Mouse (Mus musculus) spleen, postnatal 14 days (tissue): ENCODE measurements around the gene Pink1.

Source experiments
- DNase-seq, 2 experiments: peaks; one replicate each; pipeline ENCODE4 v3.0.0; 2021 to 2022; ENCODE audit warnings: low spot score in 2 of 2

Gene Pink1

DNA sequence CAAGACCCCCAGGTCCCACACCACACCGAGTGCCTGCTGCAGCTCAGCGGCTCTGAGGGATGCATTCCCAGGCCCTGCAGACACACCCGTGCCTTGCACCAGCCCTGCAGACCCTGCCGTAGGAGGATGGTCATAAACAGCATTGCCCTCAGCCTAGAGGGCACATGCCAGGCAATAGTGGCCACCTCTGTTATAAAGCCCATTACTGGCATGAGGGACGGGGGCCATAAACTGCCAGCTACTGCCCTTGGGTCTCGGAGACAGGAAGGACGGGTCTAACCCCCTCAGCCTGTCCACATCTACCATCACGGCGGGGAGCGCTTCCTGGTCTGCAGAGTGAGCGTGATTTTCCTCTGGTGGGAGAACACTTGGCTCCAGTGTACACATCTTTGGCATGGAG lies 13.1 kb downstream of the Pink1 start:
- DNase-seq: no peak

DNA sequence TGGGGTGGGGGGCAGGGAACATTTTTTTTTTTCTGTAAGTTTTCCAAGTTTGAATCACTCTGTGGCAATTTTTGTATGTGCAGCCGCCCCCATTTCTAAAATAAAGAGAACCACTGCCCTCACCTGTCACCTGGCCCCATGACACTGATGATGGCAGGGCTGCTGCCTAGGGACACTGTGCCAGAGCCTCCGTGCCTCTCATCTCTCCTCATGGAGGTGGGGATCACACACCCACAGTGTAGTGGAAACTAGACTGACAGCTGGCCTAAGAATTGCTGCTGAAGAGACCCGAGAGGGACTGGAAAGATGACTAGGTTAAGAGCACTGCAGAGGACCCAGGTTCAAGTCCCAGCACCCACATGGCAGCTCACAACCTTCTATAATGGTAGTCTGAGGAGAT lies 14.0 kb downstream of the Pink1 start:
- no peak for DNase-seq

DNA sequence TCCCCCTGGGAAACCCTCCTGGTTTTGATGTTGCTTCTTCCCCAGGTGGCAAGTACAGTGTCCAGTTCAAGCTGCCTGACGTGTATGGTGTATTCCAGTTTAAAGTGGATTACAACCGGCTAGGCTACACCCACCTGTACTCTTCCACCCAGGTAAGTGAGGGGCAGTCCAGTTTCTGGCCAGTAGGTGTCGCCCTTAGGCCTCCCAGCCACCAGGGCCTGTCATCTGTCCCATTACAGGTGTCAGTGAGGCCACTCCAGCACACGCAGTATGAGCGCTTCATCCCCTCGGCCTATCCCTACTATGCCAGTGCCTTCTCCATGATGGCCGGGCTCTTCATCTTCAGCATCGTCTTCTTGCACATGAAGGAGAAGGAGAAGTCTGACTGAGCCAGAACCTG lies 14.5 kb downstream of the Pink1 start:
- peak in 1 of 2 experiments; percentile 50 for DNase-seq

DNA sequence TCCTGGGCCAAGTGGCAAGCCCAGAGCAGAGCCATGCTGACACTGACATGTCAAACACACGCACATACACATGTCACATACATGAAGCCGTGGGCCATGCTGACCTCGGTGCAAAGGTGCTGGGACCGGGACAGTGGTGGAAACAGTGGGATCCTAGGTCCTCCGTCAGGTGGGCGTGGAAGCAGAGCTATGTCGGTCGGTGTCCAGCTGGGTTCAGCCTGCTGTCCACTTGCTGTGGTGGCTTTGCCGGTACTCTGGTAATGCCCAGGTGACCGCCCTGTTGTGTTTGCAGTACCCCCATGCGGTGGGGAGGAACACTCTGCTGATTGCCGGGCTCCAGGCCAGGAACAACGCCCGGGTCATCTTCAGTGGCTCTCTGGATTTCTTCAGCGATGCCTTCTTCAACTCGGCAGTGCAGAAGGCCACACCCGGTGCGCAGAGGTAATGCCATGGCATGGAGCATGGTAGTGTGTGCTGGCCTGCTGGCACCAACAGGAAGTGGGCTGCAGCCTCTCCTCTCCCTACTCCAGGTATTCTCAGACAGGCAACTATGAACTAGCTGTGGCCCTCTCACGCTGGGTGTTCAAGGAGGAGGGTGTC lies 15.7 kb downstream of the Pink1 start:
- DNase-seq: no peak

DNA sequence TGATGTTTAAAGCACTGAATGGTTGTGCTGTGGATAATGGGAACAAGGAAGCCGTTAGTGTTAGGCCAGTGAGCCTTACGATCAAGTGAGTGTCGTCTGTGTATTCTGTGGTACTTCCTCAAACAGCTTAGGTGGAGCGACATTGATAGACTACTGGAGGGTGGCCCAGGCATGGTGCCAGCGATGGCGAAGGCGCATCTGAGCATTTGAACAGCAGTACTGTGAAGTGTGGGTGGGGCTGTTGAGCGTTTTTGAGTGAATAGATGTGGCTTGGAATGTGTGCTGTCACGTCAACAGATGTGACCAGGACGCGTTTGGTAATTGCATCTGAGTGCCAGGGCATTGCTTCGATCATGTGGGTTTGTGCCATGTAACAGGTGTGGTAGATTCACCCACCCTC lies 18.4 kb downstream of the Pink1 start:
- no peak for DNase-seq

DNA sequence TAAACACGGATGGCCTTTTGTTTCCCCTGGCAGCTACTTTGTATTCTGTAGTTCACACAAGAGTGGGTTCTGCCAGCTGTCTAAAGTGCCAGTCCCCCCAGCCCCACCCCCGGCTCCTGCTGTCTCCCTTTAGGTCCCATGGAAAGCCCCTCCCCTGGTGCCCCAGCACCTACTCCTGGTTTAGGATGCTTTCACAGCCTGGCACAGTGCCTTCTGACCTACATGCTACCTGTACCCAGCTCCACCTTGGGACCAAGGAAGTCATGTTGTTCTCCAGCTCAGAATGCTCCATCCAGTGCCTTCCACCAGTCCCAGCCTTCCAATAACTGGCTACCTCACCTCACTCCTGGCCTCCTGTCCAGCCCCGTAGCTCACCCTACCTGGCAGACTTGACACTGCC lies 19.1 kb downstream of the Pink1 start:
- DNase-seq: no peak

DNA sequence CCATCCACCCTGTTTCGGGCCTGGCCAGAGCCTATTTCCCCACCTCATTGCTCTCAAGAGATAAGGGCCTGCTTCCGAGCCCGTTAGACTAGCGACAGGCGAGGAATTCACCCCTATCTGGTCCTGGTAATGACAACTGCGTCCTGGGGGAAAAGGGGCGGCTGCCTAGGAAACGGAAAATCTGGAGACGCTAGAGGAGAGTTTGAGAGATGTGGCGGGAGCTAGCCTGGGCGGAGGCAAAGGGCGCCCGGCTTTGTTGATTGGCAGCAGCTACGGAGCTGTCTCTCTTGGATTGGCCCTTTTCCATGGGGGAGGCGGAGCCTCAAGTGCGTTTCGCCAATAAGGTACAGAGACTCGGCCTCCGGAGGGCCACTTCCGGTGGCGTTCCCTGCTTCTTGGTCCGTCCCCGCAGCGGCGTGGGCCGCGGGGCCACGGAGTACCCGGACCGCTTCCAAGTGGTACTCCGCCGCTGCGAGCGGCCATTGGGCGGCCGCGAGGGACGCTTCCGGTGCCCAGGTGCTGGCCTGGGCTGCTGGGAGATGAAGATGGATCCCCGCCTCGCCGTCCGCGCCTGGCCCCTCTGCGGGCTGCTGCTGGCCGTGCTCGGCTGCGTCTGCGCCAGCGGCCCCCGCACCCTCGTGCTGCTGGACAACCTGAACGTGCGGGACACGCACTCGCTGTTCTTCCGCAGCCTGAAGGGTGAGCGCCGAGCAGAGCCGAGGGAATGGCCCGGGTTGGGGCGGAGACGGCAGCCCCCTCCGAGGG lies 21.6 kb downstream of the Pink1 start, which contains the start of gene Ddost:
TSS of gene Ddost (plus strand) at position 391 of the 765 bp plus-strand sequence.
- peak; percentile 90 to 96 for DNase-seq

DNA sequence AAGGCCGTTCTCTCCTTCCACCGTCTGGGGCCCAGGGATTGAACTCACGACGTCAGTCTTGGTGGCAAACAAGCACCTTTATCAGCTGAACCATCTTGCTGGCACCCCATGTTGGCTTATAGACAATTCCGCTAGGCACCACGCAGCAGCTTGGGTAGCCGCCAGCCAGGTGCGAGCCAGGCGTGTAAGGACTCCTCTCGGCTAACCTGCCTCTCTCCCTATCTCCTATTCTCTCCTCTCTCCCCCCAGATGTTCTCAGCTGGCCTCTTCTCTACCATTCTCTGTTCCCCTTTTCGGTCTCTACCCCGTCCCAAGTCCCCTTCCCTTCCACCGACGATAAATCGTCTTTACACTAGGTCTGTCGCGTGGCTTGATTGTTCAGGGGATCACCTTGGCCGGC lies 22.4 kb downstream of the Pink1 start:
- no peak for DNase-seq

DNA sequence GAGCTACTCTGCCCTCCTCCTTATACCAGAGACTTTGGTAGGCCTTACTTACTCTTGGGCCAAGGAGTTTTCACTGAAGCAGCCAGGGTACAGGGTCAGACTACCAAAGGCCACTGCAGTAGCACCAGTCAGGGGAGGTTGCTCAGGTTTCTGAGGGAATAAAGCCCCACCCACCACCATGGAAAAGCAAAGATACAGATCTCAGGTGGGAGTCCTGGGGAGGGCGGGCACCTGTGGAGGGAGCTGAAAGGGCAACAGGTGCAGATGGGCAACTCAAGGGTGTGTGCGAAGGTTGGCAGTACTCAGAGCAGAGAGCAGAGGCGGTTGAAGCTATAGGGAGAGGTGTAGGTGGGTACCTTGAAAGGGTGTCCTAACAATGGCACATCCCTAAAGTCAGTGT lies 23.1 kb downstream of the Pink1 start:
- DNase-seq: no peak

DNA sequence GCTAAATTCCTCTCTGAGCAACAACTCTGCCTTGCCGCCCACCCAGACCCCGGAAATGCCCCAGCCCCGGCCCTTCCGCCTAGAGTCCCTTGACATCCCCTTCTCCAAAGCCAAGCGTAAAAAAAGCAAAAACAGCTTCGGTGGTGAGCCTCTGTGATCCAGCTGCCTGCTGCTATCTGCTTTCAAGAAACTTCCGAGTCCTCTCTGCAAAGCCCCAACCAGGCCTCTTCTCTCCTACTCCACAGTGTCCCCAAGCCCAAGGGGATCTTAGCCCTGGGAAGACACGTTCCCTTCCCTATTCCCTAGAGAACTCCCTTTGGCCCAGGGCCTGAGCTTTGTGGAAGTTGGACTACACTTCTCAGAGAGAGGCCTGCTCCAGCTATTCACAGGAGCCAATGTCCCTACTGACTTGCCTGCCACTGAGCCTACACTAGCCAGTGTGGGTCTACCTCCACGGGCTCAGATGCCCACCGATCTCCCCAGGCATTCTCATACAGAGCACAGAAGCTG lies 24.8 kb downstream of the Pink1 start:
- DNase-seq: no peak

DNA sequence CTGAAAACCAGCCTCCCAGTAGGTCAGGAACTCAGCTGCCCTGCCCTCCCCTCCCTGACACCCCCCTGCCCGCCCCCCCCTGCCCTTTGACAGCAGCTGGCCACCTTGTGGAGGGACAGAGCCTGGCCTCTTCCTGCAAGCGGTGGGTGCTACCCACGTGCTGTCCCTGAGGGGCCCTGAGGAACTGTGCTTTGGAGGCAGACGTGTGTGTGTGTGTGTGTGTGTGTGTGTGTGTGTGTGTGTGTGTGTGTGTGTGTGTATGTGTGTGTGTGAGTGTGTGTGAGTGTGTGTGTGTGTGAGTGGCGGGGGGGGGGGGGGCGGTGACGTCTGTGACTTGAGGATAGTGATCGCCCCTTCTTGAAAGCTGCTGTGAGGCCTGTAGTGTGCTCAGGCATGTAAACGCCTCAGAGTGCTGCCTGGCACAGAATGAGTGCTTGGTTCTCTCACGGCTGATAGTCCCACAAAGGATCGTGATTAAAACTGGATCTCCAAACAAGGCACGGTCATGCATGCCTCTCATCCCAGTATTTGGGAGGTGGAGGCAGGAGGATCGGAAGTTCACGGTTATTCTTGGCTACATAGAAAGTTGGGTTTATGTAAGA lies 32.1 kb downstream of the Pink1 start:
- no peak for DNase-seq

DNA sequence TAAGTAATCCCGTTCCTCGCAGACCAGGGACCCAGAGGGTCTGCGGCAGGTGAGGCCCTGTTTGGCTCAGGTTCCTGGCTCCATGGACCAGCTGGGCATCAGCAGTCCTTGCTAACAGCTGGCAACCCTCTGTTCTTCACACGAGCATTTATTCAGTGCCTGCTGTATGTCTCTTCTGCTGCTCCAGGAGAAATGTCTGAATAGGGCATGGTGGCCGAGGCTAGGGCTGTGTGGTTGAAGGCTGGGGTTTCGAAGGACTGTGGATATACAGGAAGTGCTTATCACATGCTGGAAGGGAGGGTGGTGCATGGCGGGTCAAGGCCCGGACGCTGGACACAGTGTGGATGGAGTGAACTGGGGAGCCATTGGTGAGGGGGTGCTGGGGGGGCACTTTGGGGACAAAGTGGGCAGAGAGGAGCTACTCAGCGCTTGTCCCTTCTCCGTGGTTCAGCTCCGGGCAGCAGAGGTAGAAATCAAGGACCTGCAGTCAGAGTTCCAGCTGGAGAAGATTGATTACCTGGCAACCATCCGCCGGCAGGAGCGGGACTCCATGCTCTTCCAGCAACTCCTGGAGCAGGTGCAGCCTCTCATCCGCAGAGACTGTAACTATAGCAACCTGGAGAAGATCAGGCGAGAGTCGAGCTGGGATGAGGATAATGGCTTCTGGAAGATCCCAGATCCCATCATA lies 32.7 kb downstream of the Pink1 start:
- no peak for DNase-seq

DNA sequence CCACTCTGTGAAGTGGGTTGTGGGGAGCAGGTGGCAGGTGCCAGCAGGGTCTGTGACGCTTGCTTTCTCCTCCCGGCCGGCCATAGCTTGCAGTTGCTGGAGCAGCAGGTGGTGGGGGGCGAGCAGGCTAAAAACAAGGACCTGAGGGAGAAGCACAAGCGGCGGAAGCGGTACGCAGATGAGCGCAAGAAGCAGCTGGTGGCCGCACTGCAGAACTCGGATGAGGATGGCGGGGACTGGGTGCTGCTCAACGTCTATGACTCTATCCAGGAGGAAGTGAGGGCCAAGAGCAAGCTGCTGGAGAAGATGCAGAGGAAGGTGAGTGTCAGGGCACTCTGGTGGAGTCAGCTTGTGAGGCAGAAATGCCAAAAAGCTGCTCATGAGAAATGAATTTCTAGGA lies 34.1 kb downstream of the Pink1 start:
- DNase-seq: no peak

DNA sequence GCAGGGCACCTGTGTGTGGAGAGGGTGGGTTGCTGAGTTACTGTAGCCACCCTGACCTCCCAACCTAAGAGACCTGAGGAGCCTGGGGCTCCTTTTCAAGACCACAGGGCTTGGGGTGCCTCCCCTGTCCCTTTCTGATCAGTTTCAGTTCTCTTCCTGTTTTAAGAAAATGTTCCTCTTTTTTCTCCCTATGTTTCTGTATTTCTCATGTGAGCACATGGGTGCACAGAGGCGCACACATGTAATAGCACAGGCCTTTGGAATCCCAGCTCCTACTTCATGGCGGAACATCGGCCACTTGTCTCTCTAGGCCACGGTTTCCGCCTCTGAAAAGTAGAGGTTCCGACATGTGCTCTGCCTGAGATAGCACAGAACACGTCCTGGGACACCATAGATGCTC lies 37.4 kb downstream of the Pink1 start:
- no peak for DNase-seq

DNA sequence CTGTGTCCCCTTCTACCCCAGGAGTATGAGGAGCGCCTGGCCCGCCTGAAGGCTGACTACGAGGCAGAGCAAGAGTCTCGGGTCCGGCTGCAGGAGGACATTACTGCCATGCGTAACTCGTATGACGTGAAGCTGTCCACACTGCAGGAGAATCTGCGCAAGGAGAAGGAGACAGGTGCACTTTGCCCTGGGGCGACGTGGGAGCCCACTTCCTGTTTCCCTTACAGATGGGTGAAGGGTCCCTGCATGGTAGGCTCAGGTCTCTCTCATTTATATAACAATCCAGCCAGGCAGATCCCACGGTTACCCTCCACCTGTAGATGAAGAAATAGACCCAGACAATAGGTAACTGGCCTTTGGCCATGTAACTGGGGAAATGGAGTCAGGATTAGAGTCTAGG lies 39.7 kb downstream of the Pink1 start:
- no peak for DNase-seq

DNA sequence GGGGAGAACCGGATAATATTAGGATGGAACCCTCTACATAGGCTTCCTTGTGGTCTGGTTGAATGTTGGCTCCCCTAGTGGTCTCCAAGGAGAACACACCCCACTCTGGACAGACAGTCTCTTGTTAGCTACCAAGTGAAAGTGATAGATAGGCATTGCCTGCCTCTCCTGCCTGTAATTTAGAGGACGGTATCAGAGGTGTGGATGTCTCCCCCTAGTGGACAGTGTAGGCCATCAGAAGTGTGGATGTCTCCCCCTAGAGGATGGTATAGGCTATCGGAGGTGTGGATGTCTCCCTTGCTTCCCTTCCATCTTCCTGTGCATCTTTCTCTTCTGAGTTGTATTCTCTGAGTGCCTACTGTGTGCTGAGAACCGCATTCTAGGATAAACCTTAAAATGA lies 43.3 kb downstream of the Pink1 start:
- DNase-seq: peak in 1 of 2 experiments; percentile 60

DNA sequence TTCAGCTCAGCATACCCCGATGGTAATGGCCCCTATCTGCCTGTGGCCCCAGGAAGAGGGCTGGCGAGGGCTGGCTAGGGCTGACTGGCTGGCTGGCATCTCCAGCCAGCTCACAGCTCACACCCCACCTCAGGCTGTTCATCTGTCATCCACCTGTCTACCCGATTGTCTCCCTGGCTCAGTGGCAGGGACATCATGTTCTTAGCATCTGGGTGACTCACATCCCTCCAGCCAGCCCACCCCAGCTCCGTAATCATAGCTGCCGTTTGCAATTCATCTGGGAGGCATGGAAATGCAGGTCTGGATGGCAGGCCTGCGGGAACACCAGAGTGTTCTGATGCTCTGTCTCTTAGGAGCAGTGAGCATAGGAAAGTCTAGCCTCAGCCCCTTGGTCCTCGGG lies 47.8 kb downstream of the Pink1 start:
- no peak for DNase-seq

DNA sequence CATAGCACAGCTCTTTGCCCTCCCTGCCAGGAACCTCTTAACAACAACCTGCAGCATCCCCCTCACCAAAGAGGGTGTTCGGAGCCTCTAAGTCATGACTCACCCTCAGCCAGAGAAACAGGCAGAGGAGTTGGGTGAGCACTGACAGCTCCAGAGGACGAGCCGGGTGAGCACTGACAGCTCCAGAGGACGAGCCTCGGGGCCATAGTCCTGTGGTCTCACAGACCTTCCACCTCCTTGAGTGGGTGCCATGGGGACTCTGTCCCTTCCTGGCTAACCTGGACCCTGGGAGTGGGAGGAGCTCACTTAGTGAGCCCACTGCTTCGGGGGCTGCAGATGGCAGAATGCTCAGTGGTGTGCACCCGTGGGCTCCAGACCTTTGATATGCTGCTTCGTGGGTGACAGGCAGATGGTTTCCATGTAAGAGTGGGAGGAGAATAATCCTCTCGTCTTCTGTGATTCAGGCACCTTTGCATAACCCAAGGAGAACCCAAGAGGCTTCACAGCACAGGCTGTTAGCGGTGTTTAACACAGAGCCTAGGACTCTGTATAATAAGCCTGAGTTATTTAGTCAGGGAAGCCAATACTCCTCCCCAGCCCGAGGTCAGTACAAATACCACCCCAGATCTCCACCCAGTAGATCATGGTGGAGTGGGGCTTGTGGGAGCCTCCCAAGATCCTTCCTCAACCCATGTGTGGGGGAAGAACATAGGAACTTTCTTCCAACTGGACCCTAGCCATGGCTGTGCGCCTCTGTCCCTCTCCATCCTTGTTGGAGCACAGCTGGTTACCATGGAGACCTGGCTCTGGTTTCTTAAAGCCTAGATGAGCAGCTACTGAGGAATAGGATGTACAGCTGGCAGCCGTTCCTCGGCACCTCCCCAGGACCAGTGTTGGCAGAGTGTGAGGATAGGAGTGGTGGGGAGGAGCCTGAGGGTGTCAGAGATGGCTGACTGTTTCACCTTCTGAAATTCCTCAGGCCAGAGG lies 53.8 kb downstream of the Pink1 start:
- DNase-seq: no peak

DNA sequence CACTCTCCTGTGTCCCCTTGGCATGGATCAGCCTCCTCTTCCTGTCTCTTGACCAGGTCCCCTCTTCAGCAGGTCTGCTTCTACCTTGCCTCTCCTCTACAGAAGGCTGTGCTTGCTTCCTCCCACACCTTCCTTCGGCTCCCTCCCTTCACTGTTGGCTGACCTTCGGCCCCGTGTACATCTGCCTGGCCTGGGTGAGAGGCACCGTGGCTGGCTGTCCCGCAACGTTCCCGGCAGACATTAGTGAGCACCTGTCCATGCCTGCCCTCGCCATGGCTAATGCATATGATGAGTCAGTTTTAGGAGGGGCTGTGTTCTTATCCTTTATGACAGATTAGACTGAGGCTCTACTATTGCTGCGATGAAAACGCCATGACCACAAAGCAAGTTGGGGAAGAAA lies 58.2 kb downstream of the Pink1 start:
- DNase-seq: no peak
